Mouse (Mus musculus) myocyte (in vitro differentiated cells): Measurements from ENCODE around the gene Timmdc1.
"Not testable (repeated sequence)": the region's sequence is repeated elsewhere in the genome, so short reads cannot be mapped to it uniquely, and the experiment has no call there.

Source experiments
- MYOD1 ChIP-seq, 3 experiments: IDR thresholded peaks; one replicate each; pipeline ENCODE4 v1.6.1; 2011; ENCODE audit warnings: control low read depth in 2 of 3, low read depth in 2 of 3, mild to moderate bottlenecking in 2 of 3, moderate library complexity in 1 of 3; ENCODE audit not compliant: insufficient read length in 2 of 3, control insufficient read depth in 1 of 3
- POLR2A ChIP-seq: IDR thresholded peaks from one replicate; pipeline ENCODE4 v1.6.1; 2011; ENCODE audit warnings: low read depth, mild to moderate bottlenecking, control low read depth, moderate library complexity; ENCODE audit not compliant: insufficient read length
- POLR2AphosphoS2 ChIP-seq: IDR thresholded peaks from one replicate; pipeline ENCODE4 v1.6.1; 2011; ENCODE audit warnings: low read depth, control low read depth; ENCODE audit not compliant: insufficient read length
- TCF12 ChIP-seq: IDR thresholded peaks from one replicate; pipeline ENCODE4 v1.6.1; 2011; ENCODE audit warnings: mild to moderate bottlenecking, control low read depth; ENCODE audit not compliant: poor library complexity, insufficient read depth, severe bottlenecking
- TCF3 ChIP-seq: IDR thresholded peaks from one replicate; pipeline ENCODE4 v1.6.1; 2011; ENCODE audit warnings: low read depth, control low read depth; ENCODE audit not compliant: insufficient read length

GRCm38 (mm10) chr16:38477241-38477608 is 45.2 kb downstream of the Timmdc1 start:
- TF ChIP-seq POLR2AphosphoS2; TCF3; POLR2A; TCF12; MYOD1 (IDR thresholded peaks at IDR 0.05; ENCODE audit: control insufficient read depth in 1 of 3, insufficient read length in 2 of 3, low read depth in 2 of 3): not testable (repeated sequence)
